Mouse (Mus musculus) lung, postnatal 36 days (tissue): Measurements from ENCODE around the gene Top1.
"Not testable (repeated sequence)": the region's sequence is repeated elsewhere in the genome, so short reads cannot be mapped to it uniquely, and the experiment has no call there.

Source experiments
- DNase-seq: peaks from one replicate; pipeline ENCODE4 v3.0.0; 2022; ENCODE audit warnings: mixed read lengths

Top1 gene

GRCm38 (mm10) chr2:160630872-160631597, 14.7 kb upstream of the Top1 start:
- no peak for DNase-seq

- DNase-seq, result no peak
Measured at GRCm38 (mm10) chr2:160639911-160640717, 5.6 kb upstream of the Top1 start.

DNA sequence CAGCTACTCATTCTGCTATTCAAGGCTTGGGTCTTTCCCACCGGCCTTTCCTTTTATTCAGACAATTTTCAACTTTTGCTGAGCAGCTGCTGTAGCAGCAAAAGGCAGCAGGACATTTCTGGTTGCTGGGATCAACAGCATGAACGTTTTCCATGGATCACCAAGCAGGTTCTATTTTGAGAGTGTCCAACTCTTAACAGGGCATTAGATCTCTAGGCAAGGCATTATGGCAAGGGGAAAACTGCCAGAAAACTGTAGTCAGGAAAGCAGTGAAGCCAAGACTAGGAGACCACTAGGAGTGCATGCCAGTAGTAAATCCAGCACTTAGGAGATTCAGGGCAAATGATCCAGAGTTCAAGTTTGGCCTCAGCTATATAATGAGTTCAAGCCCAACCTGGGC, 4.5 kb upstream of the Top1 start:
- DNase-seq, result no peak

DNA sequence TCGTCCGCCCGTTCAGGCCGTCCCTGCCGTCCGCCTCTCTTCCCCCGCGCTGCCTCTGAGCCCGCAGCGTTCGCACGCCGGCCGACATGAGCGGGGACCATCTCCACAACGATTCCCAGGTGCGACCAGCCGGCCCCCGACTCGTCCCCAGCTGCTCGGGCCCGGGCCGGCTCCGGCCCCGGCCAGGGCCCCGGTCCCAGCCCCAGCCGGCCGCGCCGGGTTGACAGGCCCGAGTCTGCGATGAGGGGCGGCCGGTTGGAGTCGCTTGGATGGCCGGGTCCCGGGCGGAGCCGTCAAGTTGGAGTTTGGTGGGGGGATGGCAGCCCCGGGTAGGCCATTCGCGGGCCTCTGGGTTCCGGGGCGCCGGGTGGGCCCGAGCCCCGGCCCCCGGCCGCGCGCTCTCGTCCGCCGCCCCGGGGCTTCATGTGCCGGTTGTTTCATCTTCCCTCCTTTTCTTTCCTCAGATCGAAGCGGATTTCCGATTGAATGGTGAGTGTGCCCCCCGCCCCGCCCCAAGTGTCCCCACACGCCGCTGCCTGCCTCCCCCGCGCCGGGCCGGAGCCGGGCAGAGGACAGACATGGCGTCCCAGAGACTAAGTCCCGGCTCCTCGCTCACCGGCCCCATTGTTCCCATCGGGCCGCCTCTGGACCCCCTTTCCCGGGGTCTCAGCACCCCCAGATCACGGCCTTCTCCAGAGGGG, 606 bp downstream of the Top1 start:
- DNase-seq, result peak; percentile 45

DNA sequence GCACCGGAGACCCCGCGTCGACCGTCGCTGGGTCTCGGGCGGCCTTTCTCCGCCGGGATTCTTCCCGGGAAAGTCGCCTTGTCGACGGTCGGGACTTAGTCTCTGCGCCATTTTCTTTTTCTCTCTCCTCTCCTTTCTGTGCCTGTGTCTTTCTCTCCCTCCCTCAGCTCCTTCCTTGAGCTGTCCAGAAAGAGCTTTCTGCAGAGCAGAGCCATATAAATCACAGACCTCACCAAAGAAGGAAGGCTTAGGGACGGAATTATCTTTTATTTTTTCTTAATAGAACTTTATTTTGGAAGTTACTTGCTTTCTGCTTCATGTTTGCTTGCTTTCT, 1.1 kb downstream of the Top1 start:
- no peak for DNase-seq

- DNase-seq, result no peak
Measured at GRCm38 (mm10) chr2:160648097-160648496, 2.4 kb downstream of the Top1 start.

- no peak for DNase-seq
Measured at GRCm38 (mm10) chr2:160649072-160649471, 3.4 kb downstream of the Top1 start.

DNA sequence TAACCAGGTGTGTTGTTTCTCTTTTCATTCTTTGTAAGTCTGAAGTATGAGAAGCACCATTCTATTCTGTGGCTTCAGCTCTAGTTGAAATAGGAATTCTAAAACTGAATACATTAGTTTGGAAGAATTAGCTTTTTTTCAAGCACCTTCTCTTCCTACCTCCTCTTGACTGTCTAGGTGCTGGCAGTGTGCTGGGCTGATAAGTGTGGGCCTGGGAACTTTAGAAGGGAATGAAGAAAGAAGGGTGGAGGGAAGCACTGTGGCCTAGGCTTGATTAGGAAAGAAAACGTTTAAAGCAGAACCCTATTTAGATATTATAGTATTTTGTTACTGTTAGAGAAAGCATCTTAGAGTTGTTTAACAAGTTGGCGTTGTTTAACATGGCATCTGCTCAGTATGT, 5.5 kb downstream of the Top1 start:
- no peak for DNase-seq

GRCm38 (mm10) chr2:160653218-160653617, 7.5 kb downstream of the Top1 start:
- DNase-seq, result no peak

DNA sequence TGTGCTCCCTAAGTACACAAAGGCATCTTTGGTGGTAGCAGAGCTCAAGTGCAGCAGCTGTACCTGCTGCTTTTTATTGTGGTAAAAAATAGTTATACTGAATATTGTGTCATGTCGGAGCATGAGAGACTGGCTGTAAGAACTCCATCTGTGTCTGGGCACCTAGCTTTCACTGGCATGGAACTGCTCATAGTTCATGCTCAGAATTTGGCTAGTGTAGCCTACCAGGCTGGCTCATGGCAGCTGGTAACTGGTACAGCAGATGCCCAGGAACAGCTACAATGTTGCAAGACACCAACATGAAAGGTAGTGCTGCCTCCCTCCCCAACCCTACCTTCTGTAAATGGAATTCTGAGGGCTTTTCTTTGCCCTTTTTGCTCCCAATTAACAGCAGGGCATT, 9.9 kb downstream of the Top1 start:
- no peak for DNase-seq

DNA sequence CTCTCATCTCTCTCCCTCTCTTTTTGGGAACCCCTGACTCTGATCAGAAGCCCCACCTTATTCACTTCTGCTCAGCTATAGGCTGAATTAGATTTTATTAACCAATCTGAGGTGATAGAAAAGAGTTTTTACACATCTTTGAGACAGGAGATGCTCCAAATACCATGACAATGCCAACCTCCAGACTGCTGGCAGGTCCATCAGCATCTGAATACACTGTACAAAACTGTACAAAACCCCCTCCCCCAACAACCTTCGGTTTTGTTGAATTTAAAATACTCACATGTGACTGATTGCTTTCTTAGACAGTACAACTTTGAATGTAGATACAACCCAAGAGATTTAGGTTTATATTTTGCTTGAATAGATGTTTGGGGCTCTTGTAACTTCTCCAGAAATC, 10.5 kb downstream of the Top1 start:
- DNase-seq, result no peak

DNA sequence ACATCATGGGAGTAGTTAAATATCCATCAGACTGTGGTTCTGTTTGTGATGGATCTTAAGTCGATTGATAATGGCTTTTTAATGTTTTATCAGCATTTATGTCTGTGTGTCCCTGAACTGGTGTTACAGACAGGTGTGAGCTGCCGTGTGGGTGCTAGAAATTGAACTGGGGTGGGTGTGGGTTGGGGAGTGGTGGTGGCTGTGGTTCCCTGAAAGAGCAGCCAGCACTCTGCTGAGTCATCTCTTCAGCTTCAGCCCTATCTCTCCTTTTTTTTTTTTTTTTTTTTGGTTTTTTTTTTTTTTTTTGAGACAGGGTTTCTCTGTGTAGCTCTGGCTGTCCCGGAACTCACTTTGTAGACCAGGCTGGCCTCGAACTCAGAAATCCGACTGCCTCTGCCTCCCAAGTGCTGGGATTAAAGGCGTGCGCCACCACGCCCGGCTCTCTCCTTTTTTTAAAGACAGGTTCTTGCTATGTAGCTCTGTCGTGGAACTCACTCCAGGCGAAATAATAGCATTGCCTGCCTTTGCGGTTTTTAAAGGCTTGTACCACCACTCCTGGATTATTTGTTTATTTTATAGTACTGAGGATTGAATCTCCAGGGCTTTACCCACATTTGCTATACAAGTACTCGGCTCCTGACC, 12.2 kb downstream of the Top1 start:
- no peak for DNase-seq

DNA sequence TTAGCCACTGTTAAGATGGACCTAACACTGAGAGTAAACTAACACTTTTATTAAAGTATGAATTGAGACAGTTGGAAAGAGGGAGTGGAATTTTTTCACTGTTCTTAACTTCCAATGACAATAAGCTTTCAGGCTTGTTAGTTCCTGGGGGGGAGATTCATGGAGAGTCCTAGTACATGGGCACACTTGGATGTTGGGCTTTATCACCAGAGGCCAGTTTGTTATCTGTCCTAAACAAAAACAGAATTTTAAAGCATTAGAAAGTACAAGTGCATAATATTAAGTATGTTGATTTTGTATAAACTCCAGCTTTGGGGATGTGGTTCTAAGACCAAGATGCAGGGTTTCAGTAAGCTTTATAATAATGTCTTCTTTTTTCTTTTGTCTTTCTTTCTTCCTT, 13.1 kb downstream of the Top1 start:
- no peak for DNase-seq

GRCm38 (mm10) chr2:160664421-160664820, 18.7 kb downstream of the Top1 start:
- DNase-seq, result no peak

- DNase-seq, result not testable (repeated sequence)
Measured at GRCm38 (mm10) chr2:160664986-160665385, 19.3 kb downstream of the Top1 start.

GRCm38 (mm10) chr2:160667259-160667658, 21.6 kb downstream of the Top1 start:
- DNase-seq, result peak; percentile 33

DNA sequence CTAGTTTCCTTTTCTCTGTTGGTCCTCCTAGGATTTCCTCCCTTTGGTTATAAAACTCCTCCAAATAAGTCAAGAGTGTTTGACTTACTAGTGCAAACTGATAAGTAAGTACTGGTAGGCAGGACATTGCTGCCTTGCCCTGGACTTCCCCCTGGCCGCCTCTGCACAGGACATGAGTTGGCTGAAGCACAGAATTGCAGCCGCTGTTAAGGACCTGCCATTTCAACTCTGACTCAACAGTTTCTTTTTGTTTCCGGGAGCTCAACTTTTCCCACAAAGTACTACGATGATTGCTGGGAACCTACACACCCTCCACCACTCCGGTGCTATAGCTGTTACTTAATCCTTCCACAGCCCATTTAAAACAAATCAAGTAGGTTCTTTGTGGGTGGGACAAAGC, 54.6 kb downstream of the Top1 start:
- peak; percentile 88 for DNase-seq

GRCm38 (mm10) chr2:160701603-160702002, 55.9 kb downstream of the Top1 start:
- no peak for DNase-seq

GRCm38 (mm10) chr2:160702824-160703223, 57.1 kb downstream of the Top1 start:
- no peak for DNase-seq

- no peak for DNase-seq
Measured at GRCm38 (mm10) chr2:160707673-160708072, 62.0 kb downstream of the Top1 start.

DNA sequence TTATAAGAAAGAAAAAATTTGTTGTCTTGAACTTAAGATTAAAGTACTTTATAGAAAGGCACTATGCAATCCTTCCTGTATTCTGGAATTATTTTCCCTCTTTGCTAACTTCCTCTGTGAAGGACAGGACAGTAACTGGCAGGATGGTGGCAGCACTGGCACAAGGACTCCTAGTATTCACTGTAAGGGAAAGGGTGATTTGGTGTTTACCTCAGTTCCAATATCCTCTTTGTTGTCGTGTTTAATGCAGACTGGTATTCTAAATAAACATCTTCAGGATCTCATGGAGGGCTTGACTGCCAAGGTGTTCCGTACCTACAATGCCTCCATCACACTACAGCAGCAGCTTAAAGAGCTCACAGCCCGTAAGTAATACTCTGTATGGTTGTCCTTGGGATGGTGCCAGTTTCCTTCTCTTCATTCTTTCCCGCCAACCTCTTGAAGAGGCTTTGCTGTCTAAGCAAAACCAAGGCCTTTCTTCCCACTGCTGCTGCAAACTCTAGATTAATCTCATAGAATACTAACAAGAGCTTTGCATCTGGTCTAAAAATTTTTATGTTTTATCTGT, 69.9 kb downstream of the Top1 start:
- no peak for DNase-seq

- DNase-seq, result peak; percentile 71
Measured at GRCm38 (mm10) chr2:160717269-160717668, 71.6 kb downstream of the Top1 start.

- DNase-seq, result peak; percentile 94
Measured at GRCm38 (mm10) chr2:160718811-160719210, 73.1 kb downstream of the Top1 start.
